Mouse (Mus musculus) intestine, embryonic 14.5 days (tissue): Measurements from ENCODE around the gene Gns. TPM values are rescaled to one million over a fixed set of nuclear protein-coding genes. Genes with fewer than 3 reads are reported as not detected.
A peak's percentile ranks its signal among the peaks of the same experiment; 100 is the strongest.

Experiments
- ATAC-seq: fragments of 200-750 bp; cut with Nextera tagmentation; replicated peaks from 2 replicates; pipeline ENCODE4 v1.8.0; 2017; ENCODE audit warnings: low read depth, moderate number of reproducible peaks, moderate TSS enrichment, moderate library complexity; ENCODE audit not compliant: low FRiP score, low TSS enrichment
- DNase-seq: peaks from one replicate; pipeline ENCODE4 v3.0.0-alpha.2; 2018; ENCODE audit warnings: low spot score
- H3K27ac ChIP-seq: fragments of 300-500 bp; sonication (generic); 2 replicates; pipeline ENCODE4 v1.5.1; 2014; ENCODE audit warnings: low read depth, mild to moderate bottlenecking, control low read depth
- H3K27me3 ChIP-seq: fragments of 300-500 bp; sonication (generic); replicated peaks from 2 replicates; pipeline ENCODE4 v1.6.1; 2014; ENCODE audit warnings: low read length, control low read depth; ENCODE audit not compliant: control insufficient read depth, insufficient read depth
- H3K36me3 ChIP-seq: fragments of 300-500 bp; sonication (generic); 2 replicates; pipeline ENCODE4 v1.6.1; 2014; ENCODE audit warnings: low read length, control low read depth; ENCODE audit not compliant: control insufficient read depth, insufficient read depth
- H3K4me1 ChIP-seq: fragments of 300-500 bp; sonication (generic); replicated peaks from 2 replicates; pipeline ENCODE4 v1.6.1; 2014; ENCODE audit warnings: low read length, control low read depth, mixed read lengths; ENCODE audit not compliant: control insufficient read depth, insufficient read depth
- H3K4me2 ChIP-seq: fragments of 300-500 bp; sonication (generic); 2 replicates; pipeline ENCODE4 v1.6.1; 2014; ENCODE audit warnings: low read length
- H3K4me3 ChIP-seq: fragments of 300-500 bp; sonication (generic); 2 replicates; pipeline ENCODE4 v1.5.1; 2014; ENCODE audit warnings: low read depth, low read length, control low read depth, mixed read lengths
- H3K9ac ChIP-seq: fragments of 300-500 bp; sonication (generic); 2 replicates; pipeline ENCODE4 v1.6.1; 2014; ENCODE audit warnings: mild to moderate bottlenecking, low read length
- H3K9me3 ChIP-seq: fragments of 300-500 bp; sonication (generic); 2 replicates; pipeline ENCODE4 v1.6.1; 2016; ENCODE audit warnings: low read length, control low read depth; ENCODE audit not compliant: control insufficient read depth
- WGBS: fragments of 180-500 bp; shearing (Covaris S2); extraction: QIAGEN DNeasy Blood & Tissue Kit; methylation state at CpG from one replicate; pipeline ENCODE4 v1.1.7; 2014; 5-methylcytosine and 5-hydroxymethylcytosine counted together
- polyA plus RNA-seq: library from polyadenylated mRNA; unstranded; fragments of >200 nt; fragmentation: Nextera tagmentation; extraction: Ambion mirVana; gene quantifications from 2 replicates; pipeline ENCODE4 v1.2.1, GENCODE M21; 2014

The Gns gene
- polyA plus RNA-seq, 1 experiment from 2014 or later = 47.8 TPM

DNA sequence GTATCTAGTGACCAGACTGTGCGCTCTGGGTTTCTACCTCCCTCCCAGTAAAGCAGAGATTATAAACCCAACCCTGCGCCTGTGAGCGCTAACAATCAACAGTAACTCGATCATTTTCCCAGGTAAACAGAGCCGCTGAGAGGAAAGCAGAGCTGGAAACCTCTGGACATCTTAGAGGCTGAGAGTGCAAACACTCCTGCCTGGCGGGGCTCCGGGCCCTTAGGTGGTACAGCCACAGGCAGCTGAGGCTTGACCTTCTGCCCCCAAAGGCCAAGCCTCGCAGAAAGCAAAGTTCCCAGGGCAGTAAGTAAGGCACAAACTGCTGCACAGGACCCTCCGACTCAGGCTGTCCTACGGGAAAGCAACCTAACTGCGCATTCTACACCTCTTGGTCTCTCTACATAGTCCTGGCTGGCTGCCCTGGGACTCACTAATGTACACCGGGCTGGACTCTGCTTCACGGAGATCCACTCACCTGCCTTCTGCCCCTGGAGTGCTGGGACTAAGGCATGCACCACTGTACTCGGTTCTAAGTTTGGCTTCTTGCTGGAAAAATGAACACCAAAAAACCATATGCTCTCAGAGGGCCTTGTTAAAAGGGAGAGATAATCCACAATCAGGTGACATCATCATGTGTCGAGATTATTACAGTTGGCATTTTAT lies 69.7 kb downstream of the Gns start:
- no peaks in the 10 kb centered on the region; the same call in 1 of the 2 replicates for H3K36me3 ChIP-seq
- no peaks in the 10 kb centered on the region for H3K9me3 ChIP-seq
- no peak overlapping the region for H3K27ac ChIP-seq
- H3K4me1 ChIP-seq = peaks cover 60% of the 10 kb centered on the region
- H3K4me2 ChIP-seq = no peak overlapping the region
- H3K9ac ChIP-seq = no peak overlapping the region
- no peak overlapping the region for H3K4me3 ChIP-seq
- no peaks in the 10 kb centered on the region for H3K27me3 ChIP-seq
- WGBS = 58% methylated on average over 15 of the region's 15 CpGs
- DNase-seq (no peak), ATAC-seq (no peak)

DNA sequence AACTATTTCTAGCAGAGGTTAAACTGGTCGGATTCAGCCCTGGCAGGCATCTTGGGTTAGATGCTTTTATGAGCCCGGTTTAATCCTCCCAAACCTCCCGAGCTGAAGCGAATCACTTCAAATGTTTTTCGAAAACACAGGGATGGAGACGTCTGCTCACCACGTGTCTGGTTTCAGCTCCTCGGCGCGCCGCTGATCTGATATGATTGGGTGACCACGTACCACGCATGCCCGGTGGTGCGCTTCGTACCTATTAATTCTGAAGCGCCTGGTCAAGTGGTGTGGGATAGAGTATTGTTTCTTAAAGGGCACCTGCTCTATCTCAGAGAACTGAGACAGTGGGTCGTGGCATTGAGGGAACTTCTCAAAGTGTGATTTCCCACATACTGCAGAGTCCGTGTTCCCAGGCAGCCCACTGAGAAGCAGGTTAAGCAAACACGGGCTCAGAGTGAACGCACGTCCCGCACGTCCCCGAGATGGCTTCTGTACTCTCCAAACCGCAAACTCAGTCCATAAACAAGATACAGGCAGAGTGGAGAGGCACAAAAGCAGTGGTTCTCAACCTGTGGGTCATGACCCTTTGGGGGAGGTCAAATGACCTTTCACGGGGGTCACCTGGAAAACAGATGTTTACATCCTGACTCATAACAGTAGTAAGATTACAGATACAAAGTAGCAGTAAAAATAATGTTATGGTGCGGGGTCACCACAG lies 70.8 kb downstream of the Gns start:
- Histone ChIP-seq H3K4me2 (peak overlapping the region; percentile 38), H3K27me3 (no peaks in the 10 kb centered on the region), H3K4me1 (peaks cover 54% of the 10 kb centered on the region), H3K27ac (peak overlapping the region; percentile 58), H3K4me3 (no peak overlapping the region), H3K36me3 (no peaks in the 10 kb centered on the region; the same call in 1 of the 2 replicates), H3K9me3 (no peaks in the 10 kb centered on the region), H3K9ac (no peak overlapping the region)
- DNase-seq (peak; percentile 62), ATAC-seq (no peak)
- WGBS = 24% methylated on average over 28 of the region's 28 CpGs

DNA sequence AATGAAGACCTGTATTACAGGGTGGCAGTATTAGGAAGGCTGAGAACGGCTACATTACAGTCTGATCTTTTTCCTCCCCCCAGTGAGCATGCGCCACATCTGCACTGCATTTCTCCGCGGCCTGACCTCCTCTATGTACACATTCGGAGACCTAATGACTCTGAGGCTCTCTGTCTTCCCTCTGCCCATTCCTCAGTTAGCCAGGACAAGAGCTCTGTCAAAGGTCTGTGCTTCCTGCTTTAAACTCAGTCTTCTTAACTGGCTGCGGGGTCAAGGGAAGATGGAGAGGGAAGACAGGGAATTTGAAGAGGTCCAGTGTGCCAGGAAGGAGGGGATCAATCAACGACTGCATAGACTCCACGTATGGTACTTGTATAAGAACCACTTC lies 71.4 kb downstream of the Gns start:
- Histone ChIP-seq H3K27me3 (no peaks in the 10 kb centered on the region), H3K4me2 (peak overlapping the region; percentile 38), H3K4me1 (peaks cover 53% of the 10 kb centered on the region), H3K36me3 (no peaks in the 10 kb centered on the region; the same call in 1 of the 2 replicates), H3K9ac (no peak overlapping the region), H3K9me3 (no peaks in the 10 kb centered on the region), H3K27ac (peak overlapping the region; percentile 58), H3K4me3 (no peak overlapping the region)
- WGBS = 9% methylated on average over 8 of the region's 8 CpGs
- peak; percentile 66 for DNase-seq
- no peak; the same call in 1 of the 2 replicates for ATAC-seq

DNA sequence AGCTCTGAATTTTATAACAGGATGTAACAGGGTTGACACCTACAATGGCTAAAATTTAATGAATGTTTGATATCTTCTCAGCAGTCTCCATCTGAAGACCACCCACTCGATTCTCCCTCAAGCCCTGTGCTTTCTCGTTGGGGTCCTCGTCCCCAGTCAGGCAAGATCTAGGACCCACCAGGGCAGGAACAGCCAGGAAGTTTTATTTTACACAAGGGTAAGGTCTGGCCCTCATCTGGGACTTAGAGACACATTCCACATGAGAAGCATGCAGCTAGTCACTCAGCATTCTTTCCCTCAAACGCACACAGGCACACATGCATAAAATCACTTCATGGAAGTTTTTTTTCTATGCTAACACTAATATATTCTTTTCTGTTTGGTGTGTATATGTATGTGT lies 71.8 kb downstream of the Gns start:
- peaks cover 49% of the 10 kb centered on the region for H3K4me1 ChIP-seq
- H3K9me3 ChIP-seq = no peaks in the 10 kb centered on the region
- no peaks in the 10 kb centered on the region; the same call in 1 of the 2 replicates for H3K36me3 ChIP-seq
- DNase-seq (peak; percentile 59), ATAC-seq (no peak)
- WGBS = 21% methylated on average over 4 of the region's 4 CpGs
- no peak overlapping the region for H3K9ac ChIP-seq
- no peak overlapping the region for H3K4me3 ChIP-seq
- H3K27ac ChIP-seq = peak overlapping the region; percentile 58
- no peaks in the 10 kb centered on the region for H3K27me3 ChIP-seq
- H3K4me2 ChIP-seq = peak overlapping the region; percentile 38; the same call in 1 of the 2 replicates

DNA sequence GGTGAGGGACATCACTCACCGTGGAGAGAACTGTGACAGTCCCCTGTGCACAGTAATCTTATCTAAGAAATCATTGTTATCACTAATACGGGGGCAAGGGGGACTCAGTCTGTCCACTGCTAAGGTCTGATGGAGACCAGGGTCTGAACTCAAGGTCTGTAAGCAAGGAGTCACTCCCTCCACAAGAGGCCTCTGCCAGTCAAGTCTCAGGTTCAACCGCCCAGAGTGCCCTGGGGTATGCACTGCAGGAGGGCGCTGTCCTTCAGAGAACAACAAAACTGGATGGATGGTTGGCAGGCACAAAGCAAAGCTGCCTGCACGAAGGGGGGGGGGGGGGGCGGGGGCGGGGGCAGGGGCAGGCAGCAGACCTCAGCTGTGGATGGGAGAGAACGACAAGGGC lies 73.2 kb downstream of the Gns start:
- no peak overlapping the region for H3K4me2 ChIP-seq
- no peaks in the 10 kb centered on the region for H3K27me3 ChIP-seq
- ATAC-seq (no peak), DNase-seq (no peak)
- no peaks in the 10 kb centered on the region for H3K9me3 ChIP-seq
- no peak overlapping the region for H3K27ac ChIP-seq
- WGBS = 70% methylated on average over 6 of the region's 8 CpGs
- no peak overlapping the region for H3K4me3 ChIP-seq
- H3K36me3 ChIP-seq = no peaks in the 10 kb centered on the region; the same call in 1 of the 2 replicates
- peaks cover 40% of the 10 kb centered on the region for H3K4me1 ChIP-seq
- H3K9ac ChIP-seq = no peak overlapping the region

DNA sequence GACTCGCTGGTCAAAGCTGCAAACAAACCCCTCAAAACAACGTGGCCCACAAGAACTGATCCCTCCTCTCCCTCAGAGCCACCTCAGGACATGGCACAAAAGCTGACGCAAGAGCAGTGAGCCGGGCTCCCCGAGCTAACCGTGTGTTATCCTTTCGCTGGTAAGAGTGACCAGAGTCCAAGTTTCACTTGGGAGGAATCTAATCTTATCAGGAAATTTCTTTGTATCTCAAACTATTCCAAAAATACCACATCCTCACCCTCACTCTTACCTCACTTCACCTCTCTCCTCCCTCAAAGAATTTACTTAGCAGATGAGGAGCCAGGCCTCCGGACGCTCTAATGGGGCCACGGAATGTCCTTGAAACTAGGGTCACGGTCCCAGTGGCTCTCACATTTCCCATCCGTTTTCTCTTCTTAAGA lies 74.4 kb downstream of the Gns start:
- Histone ChIP-seq H3K4me2 (no peak overlapping the region), H3K27ac (no peak overlapping the region), H3K36me3 (no peaks in the 10 kb centered on the region; the same call in 1 of the 2 replicates), H3K4me1 (peaks cover 37% of the 10 kb centered on the region), H3K4me3 (no peak overlapping the region), H3K9ac (no peak overlapping the region), H3K27me3 (no peaks in the 10 kb centered on the region), H3K9me3 (no peaks in the 10 kb centered on the region)
- DNase-seq (no peak), ATAC-seq (no peak)
- WGBS = 72% methylated on average over 12 of the region's 12 CpGs

DNA sequence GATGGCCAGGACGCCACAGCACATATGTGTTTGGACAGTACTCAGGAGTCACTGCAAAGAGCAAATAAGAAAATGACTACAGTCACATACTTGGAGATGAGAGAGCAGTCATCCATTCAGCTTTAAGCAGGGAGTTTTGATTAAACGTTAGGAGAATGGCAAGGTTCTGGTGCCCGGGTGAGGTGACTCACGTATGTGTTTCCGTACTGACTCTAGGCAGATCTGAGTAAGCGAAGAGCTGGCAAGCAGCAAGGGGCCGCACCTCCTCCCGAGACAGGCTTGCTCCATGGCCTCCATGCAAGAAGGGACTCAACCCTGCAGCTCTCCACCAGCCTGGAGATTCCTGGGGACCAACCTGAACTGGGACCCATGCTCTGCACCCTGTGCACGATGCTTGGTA lies 78.9 kb downstream of the Gns start:
- Histone ChIP-seq H3K27me3 (no peaks in the 10 kb centered on the region), H3K27ac (no peak overlapping the region), H3K4me1 (peaks cover 21% of the 10 kb centered on the region), H3K36me3 (no peaks in the 10 kb centered on the region), H3K9ac (no peak overlapping the region), H3K9me3 (no peaks in the 10 kb centered on the region), H3K4me2 (no peak overlapping the region), H3K4me3 (no peak overlapping the region)
- DNase-seq (no peak), ATAC-seq (no peak)
- 90% methylated on average over 9 of the region's 9 CpGs for whole genome bisulfite sequencing

DNA sequence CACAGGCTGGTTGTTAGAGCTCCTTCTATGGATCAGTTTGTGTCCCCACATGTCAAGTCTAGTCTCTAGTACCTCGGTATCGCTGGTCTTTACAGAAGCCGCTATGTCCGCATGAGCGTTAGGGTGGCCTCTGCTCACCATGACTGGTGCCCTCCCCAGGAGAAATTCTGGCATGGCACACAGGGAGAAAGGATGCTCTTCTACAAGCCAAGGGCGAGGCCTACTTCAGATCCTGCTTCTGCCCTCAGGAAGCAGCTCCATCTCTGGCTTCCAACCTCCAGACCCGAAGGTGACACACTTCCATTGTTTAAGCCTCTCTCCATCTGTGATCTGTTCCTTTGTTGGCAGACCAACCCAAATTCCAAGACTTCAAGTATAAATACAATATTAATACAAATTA lies 79.3 kb downstream of the Gns start:
- ATAC-seq (no peak), DNase-seq (no peak)
- no peaks in the 10 kb centered on the region for H3K9me3 ChIP-seq
- no peaks in the 10 kb centered on the region for H3K36me3 ChIP-seq
- no peak overlapping the region for H3K4me3 ChIP-seq
- H3K4me2 ChIP-seq = no peak overlapping the region
- H3K27ac ChIP-seq = no peak overlapping the region
- H3K27me3 ChIP-seq = no peaks in the 10 kb centered on the region
- no peak overlapping the region for H3K9ac ChIP-seq
- H3K4me1 ChIP-seq = peaks cover 21% of the 10 kb centered on the region
- WGBS = 90% methylated on average over 7 of the region's 7 CpGs
